Mouse (Mus musculus): ENCODE results near the gene Rrp1.
"Not testable (repeated sequence)": the region's sequence is repeated elsewhere in the genome, so short reads cannot be mapped to it uniquely, and the experiment has no call there.

Gene Rrp1

DNA sequence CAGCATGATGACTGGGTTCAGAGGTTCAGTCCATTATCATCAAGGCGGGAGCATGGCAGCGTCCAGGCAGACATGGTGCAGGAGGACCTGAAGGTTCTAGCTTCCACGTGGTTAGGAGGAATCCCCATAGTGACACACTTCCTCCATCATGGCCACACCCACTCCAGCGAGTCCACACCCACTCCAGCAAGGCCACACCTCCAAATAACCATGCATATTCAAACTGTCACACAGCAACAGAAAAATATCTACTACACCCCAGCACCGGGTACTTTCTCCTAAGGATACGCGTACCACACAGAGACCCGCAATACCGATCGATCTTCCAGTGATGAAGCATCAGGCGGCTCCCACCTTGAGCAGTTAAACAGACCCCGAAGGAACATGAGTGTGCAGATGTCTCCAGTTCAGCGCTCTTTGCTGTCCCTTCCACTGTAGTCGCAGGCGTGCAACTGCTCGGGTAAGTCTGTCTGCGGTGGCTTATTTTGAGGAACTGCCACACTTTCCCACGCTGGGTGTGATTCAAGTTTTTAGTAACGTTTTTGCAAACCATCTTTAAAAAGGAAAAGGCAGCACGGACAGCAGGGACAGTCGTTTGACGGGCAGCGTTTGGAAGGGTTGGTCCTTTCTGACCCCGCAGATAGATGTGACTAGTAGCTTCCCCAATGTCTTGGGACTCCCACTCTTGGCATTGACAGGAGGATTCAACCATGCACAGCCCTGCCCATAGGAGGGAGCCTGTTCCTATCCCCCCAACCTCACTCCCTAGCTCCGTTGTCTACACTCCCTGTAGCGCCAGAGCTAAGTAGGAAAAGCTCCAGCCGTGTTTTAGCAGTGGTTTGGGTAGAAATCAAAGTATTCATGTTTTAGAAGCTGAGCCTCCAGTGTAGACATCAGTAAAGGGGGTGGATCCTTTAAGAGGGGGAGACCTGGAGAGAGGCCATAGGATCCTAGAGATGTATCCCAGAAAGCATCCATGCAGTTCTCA is 39.9 kb downstream of the Rrp1 start:
- DNase-seq: peak; percentile 52

DNA sequence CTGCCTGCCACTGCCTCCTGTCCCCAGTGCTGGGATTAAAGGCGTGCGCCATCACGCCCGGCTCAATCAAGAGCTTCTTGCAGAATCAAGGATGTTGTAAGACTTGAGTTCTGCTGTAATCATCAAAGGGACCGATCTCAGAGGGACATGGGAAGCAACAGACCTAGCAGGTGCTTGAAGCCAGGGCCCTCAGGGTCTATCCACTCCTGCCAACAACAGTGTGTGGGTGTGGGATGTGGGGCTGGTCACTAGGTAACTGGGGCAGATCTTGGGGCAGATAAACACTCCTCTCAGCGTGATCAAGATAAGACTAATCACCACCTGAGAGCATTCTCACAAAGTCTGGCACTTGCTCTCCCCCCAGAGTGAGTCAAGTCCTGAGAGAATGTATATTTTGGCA is 41.1 kb downstream of the Rrp1 start:
- DNase-seq: no peak

DNA sequence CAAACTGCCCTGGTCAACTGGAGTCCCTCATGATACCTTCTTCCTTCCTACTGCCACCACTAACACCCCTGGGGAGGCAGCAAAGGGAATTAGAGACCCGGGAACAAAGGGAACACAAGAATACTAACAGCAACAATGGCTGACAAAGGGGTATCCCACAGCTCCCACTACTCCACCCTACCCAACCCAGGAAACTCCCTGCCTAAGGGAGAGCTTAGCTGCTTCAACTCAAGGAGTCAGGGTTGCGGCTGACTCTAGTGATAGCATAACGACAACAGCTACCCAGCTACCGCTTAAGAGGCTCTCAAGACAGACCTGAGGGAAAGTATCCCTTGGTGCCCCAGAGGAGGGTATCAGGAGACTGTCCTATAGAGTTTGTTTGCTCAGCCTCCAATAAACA is 45.3 kb downstream of the Rrp1 start:
- DNase-seq: no peak

DNA sequence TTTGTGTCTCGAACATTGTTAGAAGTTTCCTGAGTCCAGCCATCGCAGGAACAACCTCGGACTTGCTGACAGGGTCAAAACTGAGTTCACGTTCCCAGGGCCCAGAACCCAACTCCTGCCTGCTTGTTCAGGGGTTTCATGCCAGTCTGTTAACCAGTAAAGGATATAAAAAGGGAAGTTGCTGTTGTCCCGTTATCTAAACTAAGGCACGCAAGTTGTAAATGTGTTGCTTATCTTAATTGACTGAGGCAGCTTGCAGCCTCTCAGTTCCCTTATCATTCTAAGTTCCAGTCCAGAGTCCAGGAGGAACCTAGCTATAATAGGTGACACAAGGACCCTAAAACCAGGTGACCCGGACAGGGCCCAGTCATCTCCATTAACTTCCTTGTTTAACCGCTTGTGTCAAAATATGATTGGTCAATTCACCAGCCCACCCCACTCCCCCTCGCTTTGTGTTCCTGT is 46.0 kb downstream of the Rrp1 start:
- DNase-seq: no peak

DNA sequence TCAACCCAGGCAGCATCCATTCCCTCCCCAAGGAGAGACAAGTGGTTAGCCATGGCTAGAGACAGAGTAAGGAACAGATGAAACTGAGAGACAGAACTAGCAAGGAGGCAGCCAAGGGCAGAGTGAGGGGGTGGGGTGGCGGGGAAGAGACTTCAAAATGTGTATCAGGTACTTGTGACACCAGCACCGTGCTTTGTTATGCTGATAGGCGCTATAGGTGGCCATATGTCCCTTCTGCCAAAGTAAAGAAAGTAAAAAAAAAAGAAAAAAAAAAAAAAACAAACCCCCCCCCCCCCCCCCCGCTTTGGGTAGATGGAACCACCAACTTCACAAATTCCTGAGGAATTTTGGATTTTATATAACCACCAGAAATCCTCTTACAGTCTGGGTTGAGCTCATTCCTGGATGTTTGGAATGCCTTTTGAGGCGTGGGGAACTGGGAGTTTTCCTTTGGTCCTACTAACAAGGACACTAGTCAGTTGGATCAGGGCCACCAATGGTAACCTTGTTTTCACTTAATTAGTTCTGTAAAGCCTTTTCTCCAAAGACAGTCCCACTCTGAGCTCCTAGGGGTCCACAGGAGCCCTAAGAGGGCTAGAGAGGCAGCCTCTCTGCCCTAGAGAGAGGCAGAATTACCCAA is 46.5 kb downstream of the Rrp1 start:
- DNase-seq: no peak

DNA sequence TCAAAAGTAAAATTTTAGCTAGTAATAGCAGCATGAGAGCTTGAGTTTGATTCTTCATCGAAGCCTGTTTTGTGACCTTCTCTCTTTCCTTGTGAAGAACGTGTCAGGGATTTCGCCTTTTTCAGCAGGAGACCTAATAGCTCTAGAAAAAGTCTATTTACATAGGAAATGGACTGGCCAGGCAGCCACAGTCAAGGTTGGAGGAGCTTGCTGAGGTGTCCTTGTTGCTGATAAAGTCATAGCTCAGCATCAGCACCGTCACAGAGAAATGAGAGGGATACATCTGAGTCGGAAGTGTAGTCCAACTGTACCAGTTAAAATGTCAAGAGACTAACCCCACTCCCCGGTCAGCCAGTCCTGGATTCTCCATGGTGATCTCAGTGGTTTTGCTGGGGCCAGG is 47.3 kb downstream of the Rrp1 start:
- DNase-seq: no peak

DNA sequence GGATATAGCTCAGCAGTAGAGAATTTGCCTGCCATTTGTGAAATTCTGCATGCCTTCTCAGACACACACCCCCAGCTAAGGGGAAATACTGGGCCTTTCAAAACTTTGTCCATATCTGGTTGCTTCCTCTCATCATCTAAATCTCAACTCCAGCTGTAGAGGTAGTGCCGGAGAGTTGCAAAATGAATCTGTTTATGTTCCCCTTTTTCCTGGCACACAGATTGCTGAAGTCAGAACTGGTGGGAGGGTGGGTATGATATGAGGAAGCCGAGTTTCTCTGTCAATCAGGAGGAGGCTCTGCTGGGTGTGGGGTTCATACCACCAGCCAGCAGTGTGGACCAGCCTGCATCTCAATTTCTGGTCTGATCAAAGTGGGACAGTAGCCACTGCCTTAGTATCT is 48.7 kb downstream of the Rrp1 start:
- no peak for DNase-seq

DNA sequence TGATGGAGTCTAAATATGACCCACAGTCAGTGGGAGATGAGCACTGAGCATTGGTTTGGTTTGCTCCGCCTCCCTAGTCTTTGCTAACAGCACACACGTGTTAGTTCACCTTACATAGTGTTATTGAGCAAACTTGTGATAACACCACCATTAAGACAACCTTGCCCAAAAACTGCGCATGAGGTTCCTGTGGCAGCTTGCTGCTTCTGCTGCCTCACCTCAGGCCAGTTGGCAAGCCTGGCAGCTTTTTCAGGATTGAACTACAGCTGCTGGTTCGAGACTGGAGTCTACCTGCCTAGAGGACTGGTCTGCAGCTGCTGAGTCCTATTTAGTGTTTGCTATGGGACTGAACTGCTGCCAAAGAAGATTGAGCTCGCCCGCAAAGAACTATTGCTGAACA is 49.5 kb downstream of the Rrp1 start:
- DNase-seq: no peak

DNA sequence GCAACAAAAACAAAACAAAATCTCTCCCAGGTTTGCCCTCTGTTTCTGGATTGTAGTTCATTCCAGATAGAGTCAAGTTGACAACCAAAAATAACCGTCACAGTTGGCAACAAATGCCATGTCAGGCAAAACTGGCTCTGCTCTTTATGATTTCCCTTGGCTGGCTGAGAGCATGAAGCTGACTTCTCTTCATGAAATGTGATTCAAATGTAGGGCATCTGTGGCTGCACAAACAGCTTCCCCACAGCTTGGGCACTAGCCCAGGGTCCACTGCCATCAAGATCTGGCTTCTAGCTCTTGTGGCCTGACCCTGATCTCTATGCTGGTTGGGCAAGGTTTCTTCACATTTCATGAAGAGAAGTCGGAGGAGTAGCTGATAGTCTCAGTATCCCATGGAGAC is 50.9 kb downstream of the Rrp1 start:
- DNase-seq: no peak

DNA sequence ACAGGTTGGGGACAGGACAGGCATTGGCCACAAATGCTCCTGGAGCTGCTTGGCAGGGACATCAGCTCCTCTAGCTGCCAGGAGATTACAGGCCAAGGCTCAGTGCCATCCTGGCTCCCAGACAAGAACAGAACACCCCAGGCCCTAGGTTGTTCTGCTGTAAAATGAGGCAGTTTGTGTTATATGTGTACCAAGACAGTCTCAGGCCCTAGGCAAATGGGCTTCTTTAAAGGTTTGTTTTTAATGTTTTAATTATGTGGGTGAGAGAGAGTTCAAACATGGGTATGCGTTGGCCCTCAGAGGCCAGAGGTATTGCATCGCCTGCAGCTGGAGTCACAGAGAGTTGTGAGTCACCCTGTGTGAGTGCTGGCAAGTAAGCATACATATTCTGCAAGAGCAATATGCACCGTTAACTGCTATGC is 52.5 kb downstream of the Rrp1 start:
- no peak for DNase-seq

DNA sequence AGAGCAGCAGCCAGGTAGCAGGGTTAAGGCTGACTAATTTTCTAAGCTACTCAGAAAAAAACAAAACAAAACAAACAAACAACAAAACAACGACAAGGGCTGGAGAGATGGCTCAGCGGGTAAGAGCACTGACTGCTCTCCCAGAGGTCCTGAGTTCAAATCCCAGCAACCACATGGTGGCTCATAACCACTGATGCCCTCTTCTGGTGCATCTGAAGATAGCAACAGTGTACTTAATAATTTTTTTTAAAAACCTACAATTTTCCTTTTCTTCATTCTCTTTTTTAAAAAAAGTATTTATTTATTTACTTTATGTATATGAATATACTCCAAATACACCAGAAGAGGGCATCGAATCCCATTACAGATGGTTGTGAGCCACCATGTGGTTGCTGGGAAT is 53.8 kb downstream of the Rrp1 start:
- DNase-seq: not testable (repeated sequence)

DNA sequence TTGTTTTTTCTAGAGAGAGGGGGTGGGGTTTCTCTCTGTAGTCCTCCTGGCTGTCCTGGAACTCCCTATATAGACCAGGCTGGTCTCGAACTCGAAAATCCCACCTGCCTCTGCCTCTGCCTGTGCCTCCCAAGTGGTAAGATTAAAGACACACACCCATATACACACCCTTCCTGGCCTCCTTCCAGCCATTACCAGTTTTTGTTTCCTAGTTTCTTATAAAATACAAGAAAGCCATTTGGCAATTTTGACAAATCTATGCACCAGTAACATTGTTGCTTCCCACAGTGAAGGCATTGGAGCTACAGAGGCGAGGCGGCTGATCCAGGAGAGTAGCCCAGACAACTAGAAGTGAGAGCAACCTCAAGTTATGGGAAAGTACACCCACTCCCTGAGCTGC is 54.6 kb downstream of the Rrp1 start:
- no peak for DNase-seq

DNA sequence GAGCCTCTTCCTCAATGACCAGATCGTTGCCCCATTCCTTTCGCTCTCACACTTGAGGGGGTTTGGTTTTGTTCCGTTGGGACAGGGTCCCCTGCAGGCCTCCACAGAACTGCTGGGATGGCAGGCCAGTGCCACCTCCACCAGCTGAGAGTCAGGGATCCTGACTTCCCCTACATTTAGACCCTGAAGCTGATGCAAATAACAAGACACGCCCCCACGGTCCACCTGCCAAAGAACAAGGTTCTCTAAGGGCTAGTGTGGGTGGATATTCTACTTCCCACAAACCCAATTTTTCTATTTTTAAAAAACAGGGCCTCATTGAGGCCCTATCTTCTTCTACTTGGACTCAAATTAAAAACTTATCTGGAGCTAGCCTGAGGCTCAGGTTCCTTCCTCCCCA is 55.1 kb downstream of the Rrp1 start:
- no peak for DNase-seq

DNA sequence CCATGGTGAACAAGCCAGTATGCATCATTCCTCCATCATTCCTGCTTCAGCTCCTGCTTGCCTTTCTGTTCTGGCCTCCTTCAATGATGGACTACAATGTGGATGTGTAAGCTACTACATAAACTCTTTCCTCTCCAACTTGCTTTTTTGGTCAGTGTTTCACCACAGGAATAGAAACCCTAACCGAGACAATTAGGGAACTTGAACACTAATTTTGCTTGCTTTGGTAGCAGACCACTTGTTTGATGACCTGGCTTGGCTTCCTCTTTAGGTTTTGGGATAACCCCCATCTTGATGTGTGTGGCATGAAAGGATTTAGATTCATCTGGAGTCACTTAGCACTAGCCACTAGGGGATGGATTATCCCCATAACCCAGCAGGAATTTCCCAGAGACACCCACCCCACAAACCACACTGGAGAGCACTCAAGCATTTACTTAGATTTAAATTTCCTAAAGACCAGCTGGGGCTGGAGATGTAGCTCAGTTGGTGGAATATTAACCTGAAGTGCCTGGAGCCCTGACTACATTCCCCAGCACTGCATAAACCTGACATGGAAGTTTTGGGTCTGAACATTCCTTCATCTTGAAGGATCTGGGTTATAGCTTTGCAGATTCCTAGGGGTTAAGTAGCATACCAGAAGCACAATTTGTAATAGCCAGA is 56.8 kb downstream of the Rrp1 start:
- no peak for DNase-seq

DNA sequence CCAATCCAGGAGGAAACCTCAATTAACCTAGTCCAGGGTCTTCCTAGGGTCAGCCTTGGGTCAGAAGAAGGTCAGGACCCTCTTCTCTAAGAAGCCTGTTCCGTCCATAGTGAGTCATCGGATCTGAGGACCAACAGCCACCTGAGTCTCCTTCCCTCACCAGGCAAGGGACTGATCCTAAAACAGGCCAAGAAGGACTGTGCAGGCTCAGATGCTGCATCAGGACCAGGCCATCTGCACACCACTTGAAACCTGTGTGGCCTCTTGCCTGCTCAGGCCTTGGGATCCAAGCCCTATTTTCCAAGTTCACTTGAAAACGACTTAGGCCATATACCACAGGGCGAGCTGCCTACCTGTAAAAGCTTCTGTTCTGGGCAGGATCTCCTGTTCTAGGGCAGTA is 59.6 kb downstream of the Rrp1 start:
- no peak for DNase-seq

DNA sequence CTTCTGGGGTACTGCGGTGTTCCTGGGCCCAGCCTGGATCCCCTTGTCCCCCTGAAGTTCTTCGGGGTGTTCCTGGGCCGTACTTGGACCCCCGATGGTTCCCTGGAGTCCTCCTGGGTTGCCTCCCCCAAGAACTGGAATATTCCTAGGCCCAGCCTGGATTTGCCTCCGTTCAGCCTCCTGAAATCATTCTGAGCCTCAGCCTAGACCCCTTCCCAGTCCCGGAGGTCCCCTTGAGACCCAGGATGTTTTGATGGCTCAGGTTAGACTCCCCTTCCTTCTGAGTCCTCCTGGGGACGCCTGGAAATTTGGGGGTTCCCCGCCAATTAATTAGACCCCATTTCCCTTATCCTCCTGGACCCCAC is 60.2 kb downstream of the Rrp1 start:
- DNase-seq: no peak

DNA sequence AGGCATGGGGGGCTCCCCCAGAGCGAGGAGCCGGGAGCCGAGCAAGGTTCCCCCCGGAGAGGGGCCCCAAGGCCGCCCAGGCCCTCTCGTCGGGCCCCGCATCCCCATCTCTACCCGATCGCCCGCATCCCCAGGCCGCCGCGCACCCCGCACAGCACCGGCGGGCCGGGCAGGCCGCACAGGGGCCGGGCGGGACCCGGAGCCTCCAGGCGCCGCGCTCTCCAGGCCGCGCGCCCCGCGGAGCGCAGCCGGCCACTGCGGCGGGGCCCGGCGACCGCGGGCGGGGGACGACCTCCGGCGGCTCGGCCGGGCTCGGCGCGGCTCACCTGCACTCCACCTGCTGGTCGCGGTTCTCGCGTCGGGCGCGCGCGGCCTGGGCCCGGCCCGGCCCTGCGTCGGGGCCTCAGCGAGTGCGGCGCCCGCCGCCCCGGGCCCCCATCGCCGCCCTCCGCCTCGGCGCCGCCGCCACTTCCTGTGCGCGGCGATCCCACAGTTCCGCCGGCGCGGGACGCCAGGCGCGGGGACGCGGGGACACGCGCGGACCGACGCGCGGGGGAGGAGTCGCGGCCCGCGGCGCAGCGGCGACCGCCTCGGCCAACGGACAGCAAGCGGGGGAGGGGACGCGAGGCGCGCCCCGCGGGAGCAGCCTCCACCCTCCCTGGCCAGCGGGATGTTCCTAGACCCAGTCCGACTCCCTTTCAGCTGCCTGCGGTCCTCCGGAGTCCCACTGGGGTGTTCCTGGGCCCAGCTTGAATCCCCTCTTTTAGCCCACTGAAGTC is 60.8 kb downstream of the Rrp1 start, which contains the start of gene Agpat3:
Agpat3 (minus strand) TSS at position 603 of the 779 bp plus-strand sequence.
- DNase-seq: peak; percentile 66

DNA sequence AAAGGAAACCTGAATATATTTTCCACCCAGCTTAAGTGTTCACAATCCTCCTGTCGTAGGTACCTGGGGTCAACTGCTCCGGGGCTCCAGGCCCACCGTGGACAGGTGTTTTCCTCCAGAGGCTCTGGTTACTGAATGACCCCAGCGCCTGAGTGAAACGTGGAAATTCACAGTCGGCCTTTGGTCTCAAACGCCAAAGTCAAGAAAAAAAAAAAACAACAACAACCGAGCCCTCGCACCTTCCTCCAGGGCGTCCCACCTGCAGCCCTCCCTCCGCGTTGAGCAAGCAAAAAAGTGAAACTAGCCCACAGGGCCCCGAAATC is 61.3 kb downstream of the Rrp1 start:
- DNase-seq: no peak

DNA sequence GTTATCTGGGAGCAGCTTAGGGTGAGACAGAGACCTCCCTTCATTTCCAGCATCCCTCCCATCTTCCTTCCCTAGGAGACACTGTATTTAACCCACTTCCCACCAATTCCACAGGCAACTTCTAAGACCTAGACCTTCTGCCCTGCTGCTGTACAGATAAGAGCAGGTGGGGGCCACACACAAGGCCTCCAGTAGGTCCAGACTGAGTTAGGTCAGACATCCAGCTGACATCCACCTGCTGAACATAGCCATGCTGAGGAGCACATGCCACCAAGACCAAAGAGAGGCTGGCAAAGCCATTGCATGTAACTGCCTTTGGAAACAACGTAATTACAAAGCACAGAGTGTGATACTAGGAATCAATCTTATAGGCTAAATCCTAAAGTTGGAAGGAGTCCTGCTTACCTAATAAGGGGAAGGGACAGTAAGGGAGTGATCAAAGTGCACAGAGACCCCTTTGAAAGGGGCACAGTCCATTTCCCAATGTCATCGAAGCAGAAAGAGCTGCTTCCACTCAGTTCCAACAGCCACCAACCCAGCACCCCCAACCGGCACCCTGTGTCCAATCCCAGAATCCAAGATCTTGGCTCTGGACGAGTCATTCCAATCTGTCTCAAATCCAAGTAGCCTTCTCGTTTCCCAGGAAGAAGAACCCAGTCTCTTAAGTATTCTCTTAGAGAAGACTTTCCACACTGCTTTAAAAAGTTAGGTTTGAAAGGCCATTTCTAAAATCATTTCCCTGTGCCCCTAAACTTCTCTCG is 61.9 kb downstream of the Rrp1 start:
- no peak for DNase-seq
